8 mouse cellular contexts compared by ENCODE assay signal in genomic region chr17:34349429-34349828, GRCm38 (mm10). TPM values are rescaled to one million over a fixed set of nuclear protein-coding genes. Genes with fewer than 3 reads are reported as not detected.
DNase-seq lines count a peak whose midpoint lies in the region; ATAC-seq lines count a peak whose summit lies in the region.

No protein-coding gene starts in this region.

- H3K27ac ChIP-seq in midbrain, embryonic 16.5 days (ENCODE audit: low read length): no peak overlapping the region

- peak; percentile 42 to 92 for DNase-seq in frontal cortex, adult 2 months (ENCODE audit: extremely low spot score in 1 of 2, low spot score in 1 of 2)
- DNase-seq in T-cell, adult 2 months (ENCODE audit: low spot score): peak; percentile 77
- peak; percentile 65 to 84 for DNase-seq in cerebellum, postnatal 25 days
- DNase-seq in heart, postnatal 10 days: peak; percentile 74 to 87
- peak; percentile 48 for DNase-seq in left cerebral cortex, adult 11 months (ENCODE audit: low spot score)
- peak; percentile 81 to 86 for DNase-seq in spleen, postnatal 36 days (ENCODE audit: low spot score in 2 of 2)

- ATAC-seq in frontal cortex, adult (ENCODE audit: low TSS enrichment): no peak
- ATAC-seq in midbrain, embryonic 16.5 days: 0 out of 2 replicates have a peak, but pooled peaks have one; percentile 25

- no peaks in the 10 kb centered on the region for H3K9me3 ChIP-seq in midbrain, embryonic 16.5 days (replicated peaks; ENCODE audit: control insufficient read depth, low read length, poor library complexity, severe bottlenecking)

- no peaks in the 10 kb centered on the region for H3K36me3 ChIP-seq in midbrain, embryonic 16.5 days (ENCODE audit: control insufficient read depth, insufficient read depth, low read length)

- H3K4me1 ChIP-seq in midbrain, embryonic 16.5 days (ENCODE audit: control insufficient read depth, insufficient read depth, low read length): no peaks in the 10 kb centered on the region

- no peaks in the 10 kb centered on the region for H3K27me3 ChIP-seq in midbrain, embryonic 16.5 days (ENCODE audit: control insufficient read depth, insufficient read depth, low read depth, low read length)

- no peak overlapping the region for H3K4me3 ChIP-seq in midbrain, embryonic 16.5 days (ENCODE audit: low read depth, low read length)

- intact Hi-C loops in heart, postnatal 10 days (cut with DNase I): loop anchor here (1.0 kb wide), 1 partner anchor 99 kb away; no protein-coding TSS in a partner anchor

- no peak overlapping the region for H3K4me2 ChIP-seq in midbrain, embryonic 16.5 days (ENCODE audit: low read length)

- H3K9ac ChIP-seq in midbrain, embryonic 16.5 days (ENCODE audit: low read depth, low read length): no peak overlapping the region

- 5% methylated on average over 4 of the region's 4 CpGs for WGBS in midbrain, embryonic 16.5 days

RNA-seq across cellular contexts. Expression of gene Btnl2, which starts 5.2 kb away (rescaled TPM):
- 0.06 TPM in 1 of 2 replicates, not detected in the other for polyA plus RNA-seq in frontal cortex, adult 2 months (2012; rRNA removed)
- total RNA-seq in heart, postnatal 10 days (2021): under 1 TPM; 0.22 to 0.30 TPM
- polyA plus RNA-seq in midbrain, embryonic 16.5 days (2015; fragmentation: Nextera tagmentation; extraction: Ambion mirVana): 0.06 TPM in 1 of 2 replicates, not detected in the other

RNA-seq across cellular contexts. Expression of gene H2-Eb2, which starts 24.0 kb away (rescaled TPM):
- not detected in 2 replicates for polyA plus RNA-seq in frontal cortex, adult 2 months (2012; rRNA removed)
- total RNA-seq in heart, postnatal 10 days (2021): not detected
- polyA plus RNA-seq in midbrain, embryonic 16.5 days (2015; fragmentation: Nextera tagmentation; extraction: Ambion mirVana): 0.09 and 0.29 TPM in 2 replicates

RNA-seq across cellular contexts. Expression of gene Btnl1, which starts 27.5 kb away (rescaled TPM):
- not detected in 2 replicates for polyA plus RNA-seq in frontal cortex, adult 2 months (2012; rRNA removed)
- total RNA-seq in heart, postnatal 10 days (2021): not detected
- polyA plus RNA-seq in midbrain, embryonic 16.5 days (2015; fragmentation: Nextera tagmentation; extraction: Ambion mirVana): not detected in 2 replicates

RNA-seq across cellular contexts. Expression of gene H2-Eb1, which starts 43.8 kb away (rescaled TPM):
- polyA plus RNA-seq in frontal cortex, adult 2 months (2012; rRNA removed): 3.2 and 5.1 TPM in 2 replicates
- 1 to 10 TPM; 7.5 to 8.4 TPM for total RNA-seq in heart, postnatal 10 days (2021)
- 1.9 and 2.8 TPM in 2 replicates for polyA plus RNA-seq in midbrain, embryonic 16.5 days (2015; fragmentation: Nextera tagmentation; extraction: Ambion mirVana)

RNA-seq across cellular contexts. Expression of gene BC051142, which starts 49.2 kb away (rescaled TPM):
- polyA plus RNA-seq in frontal cortex, adult 2 months (2012; rRNA removed): 10.7 and 11.1 TPM in 2 replicates
- total RNA-seq in heart, postnatal 10 days (2021): not detected
- polyA plus RNA-seq in midbrain, embryonic 16.5 days (2015; fragmentation: Nextera tagmentation; extraction: Ambion mirVana): 6.1 and 6.7 TPM in 2 replicates
